Mouse (Mus musculus) lung, postnatal 0 days (tissue): ENCODE results near the gene Rb1. TPM values are rescaled to one million over a fixed set of nuclear protein-coding genes. Genes with fewer than 3 reads are reported as not detected.

ENCODE experiments used
- ATAC-seq: fragments of 200-750 bp; cut with Nextera tagmentation; 2 replicates; pipeline ENCODE4 v1.8.0; 2017; ENCODE audit warnings: moderate library complexity
- DNase-seq: peaks from one replicate; pipeline ENCODE4 v3.0.0-alpha.2; 2016; ENCODE audit warnings: low spot score
- H3K27ac ChIP-seq: fragments of 300-500 bp; sonication (generic); 2 replicates; pipeline ENCODE4 v1.5.1; 2014; ENCODE audit warnings: antibody characterized with exemption, mild to moderate bottlenecking, low read length, mixed read lengths
- H3K27me3 ChIP-seq: fragments of 300-500 bp; sonication (generic); replicated peaks from 2 replicates; pipeline ENCODE4 v1.6.1; 2014; ENCODE audit warnings: low read length, mixed read lengths; ENCODE audit not compliant: insufficient read depth
- H3K36me3 ChIP-seq: fragments of 300-500 bp; sonication (generic); 2 replicates; pipeline ENCODE4 v1.6.1; 2014; ENCODE audit warnings: low read length, mixed read lengths; ENCODE audit not compliant: insufficient read depth
- H3K4me1 ChIP-seq: fragments of 300-500 bp; sonication (generic); 2 replicates; pipeline ENCODE4 v1.6.1; 2014; ENCODE audit warnings: antibody characterized with exemption, low read depth, low read length, mixed read lengths; ENCODE audit not compliant: insufficient read depth
- H3K4me2 ChIP-seq: fragments of 300-500 bp; sonication (generic); replicated peaks from 2 replicates; pipeline ENCODE4 v1.6.1; 2014; ENCODE audit warnings: low read depth, mild to moderate bottlenecking, low read length, moderate library complexity, mixed read lengths
- H3K4me3 ChIP-seq: fragments of 300-500 bp; sonication (generic); 2 replicates; pipeline ENCODE4 v1.5.1; 2014; ENCODE audit warnings: low read depth, low read length
- H3K9ac ChIP-seq: fragments of 300-500 bp; sonication (generic); replicated peaks from 2 replicates; pipeline ENCODE4 v1.6.1; 2014; ENCODE audit warnings: low read depth, mild to moderate bottlenecking
- H3K9me3 ChIP-seq: fragments of 300-500 bp; sonication (generic); 2 replicates; pipeline ENCODE4 v1.6.1; 2016; ENCODE audit warnings: low read length, mixed read lengths
- CTCF ChIP-seq: IDR thresholded peaks from 2 replicates; pipeline ENCODE4 v1.5.1; 2016; ENCODE audit warnings: antibody characterized with exemption, mild to moderate bottlenecking
- EP300 ChIP-seq: IDR thresholded peaks from 2 replicates; pipeline ENCODE4 v1.6.1; 2016; ENCODE audit warnings: antibody characterized with exemption, mild to moderate bottlenecking, control low read depth
- WGBS: fragments of 180-500 bp; shearing (Covaris S2); extraction: QIAGEN DNeasy Blood & Tissue Kit; methylation state at CpG from one replicate; pipeline ENCODE4 v1.1.7; 2014; 5-methylcytosine and 5-hydroxymethylcytosine counted together
- polyA plus RNA-seq: library from polyadenylated mRNA; unstranded; fragments of >200 nt; fragmentation: Nextera tagmentation; extraction: Ambion mirVana; gene quantifications from 2 replicates; pipeline ENCODE4 v1.2.1, GENCODE M21; 2015

Rb1 gene
- polyA plus RNA-seq, 1 experiment from 2014 or later, result 14.7 TPM

DNA sequence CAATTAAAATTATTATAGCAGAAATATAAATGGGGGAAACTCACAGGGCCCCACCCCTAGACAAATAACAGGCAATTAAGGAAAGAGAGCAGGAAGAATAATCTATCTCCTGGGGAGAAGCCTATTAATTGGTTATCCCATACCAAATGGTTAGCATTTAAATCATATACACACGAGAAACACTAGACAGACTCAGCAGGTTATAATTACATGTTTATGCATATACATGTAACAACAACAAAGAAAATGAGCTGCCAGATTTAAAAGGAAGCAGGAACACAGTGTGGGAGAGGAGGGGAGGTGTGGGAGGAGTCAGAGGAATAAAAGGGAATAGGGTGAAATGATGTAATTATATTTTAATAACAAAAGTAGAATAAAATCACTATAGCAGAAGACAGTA, 33.2 kb downstream of the Rb1 start:
- H3K4me1 ChIP-seq, result no peaks in the 10 kb centered on the region
- H3K36me3 ChIP-seq, result no peaks in the 10 kb centered on the region
- WGBS, result 58% methylated on average over 1 of the region's 1 CpGs
- TF ChIP-seq CTCF (no peak), EP300 (no peak)
- H3K4me2 ChIP-seq, result no peak overlapping the region
- DNase-seq (no peak), ATAC-seq (no peak)
- H3K4me3 ChIP-seq, result no peak overlapping the region
- H3K9ac ChIP-seq, result no peak overlapping the region
- no peaks in the 10 kb centered on the region for H3K9me3 ChIP-seq
- H3K27me3 ChIP-seq, result no peaks in the 10 kb centered on the region
- no peak overlapping the region for H3K27ac ChIP-seq

DNA sequence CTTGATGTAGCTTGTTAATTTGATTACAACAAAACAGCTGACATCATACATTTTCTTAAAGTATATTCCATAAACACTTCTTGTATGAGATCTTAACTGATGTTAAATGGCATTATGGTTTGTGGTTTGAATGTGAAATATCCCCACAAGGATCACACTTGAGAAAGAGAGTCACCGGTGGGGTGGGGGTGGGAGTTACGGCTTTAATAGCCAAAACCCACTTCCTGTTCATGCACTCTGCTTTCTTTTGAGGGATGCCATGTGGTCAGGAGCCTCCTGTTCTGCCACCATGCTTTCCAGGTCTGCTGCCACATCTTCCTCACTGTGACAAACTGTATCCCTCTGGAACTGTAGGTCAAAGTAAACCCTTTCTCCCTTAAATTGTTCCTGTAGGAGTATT, 35.7 kb downstream of the Rb1 start:
- 88% methylated on average over 2 of the region's 2 CpGs for WGBS
- Histone ChIP-seq H3K36me3 (no peaks in the 10 kb centered on the region), H3K4me1 (no peaks in the 10 kb centered on the region), H3K4me2 (no peak overlapping the region), H3K4me3 (no peak overlapping the region), H3K9me3 (no peaks in the 10 kb centered on the region), H3K27me3 (no peaks in the 10 kb centered on the region), H3K9ac (no peak overlapping the region), H3K27ac (no peak overlapping the region)
- no peak for DNase-seq
- no peak for TF ChIP-seq CTCF
- no peak for TF ChIP-seq EP300
- ATAC-seq, result no peak

DNA sequence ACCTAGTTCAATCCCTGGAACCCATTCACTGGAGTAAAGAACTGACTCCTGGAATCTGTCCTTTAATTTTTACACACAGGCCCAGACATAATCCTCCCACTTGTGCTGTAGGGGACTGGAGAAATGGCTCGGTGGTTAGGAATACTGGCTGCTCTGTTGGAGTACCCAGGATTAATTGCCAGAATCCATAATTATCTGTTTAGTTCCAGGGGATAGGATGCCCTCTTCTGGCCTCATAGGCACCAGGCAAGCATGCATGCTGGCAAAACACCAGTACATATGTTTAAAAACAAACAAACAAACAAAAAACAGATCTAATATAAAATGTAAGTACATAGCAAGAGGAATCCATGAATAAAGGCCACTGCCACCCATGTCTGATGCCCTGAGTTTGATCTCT, 44.6 kb downstream of the Rb1 start:
- TF ChIP-seq EP300, result no peak
- peak; percentile 59 for TF ChIP-seq CTCF
- no peak overlapping the region for H3K9ac ChIP-seq
- H3K27ac ChIP-seq, result no peak overlapping the region
- H3K36me3 ChIP-seq, result no peaks in the 10 kb centered on the region
- ATAC-seq (no peak), DNase-seq (peak; percentile 47)
- no peak overlapping the region for H3K4me2 ChIP-seq
- H3K9me3 ChIP-seq, result no peaks in the 10 kb centered on the region
- no peaks in the 10 kb centered on the region for H3K27me3 ChIP-seq
- 21% methylated on average over 1 of the region's 1 CpGs for WGBS
- H3K4me1 ChIP-seq, result no peaks in the 10 kb centered on the region
- H3K4me3 ChIP-seq, result no peak overlapping the region

DNA sequence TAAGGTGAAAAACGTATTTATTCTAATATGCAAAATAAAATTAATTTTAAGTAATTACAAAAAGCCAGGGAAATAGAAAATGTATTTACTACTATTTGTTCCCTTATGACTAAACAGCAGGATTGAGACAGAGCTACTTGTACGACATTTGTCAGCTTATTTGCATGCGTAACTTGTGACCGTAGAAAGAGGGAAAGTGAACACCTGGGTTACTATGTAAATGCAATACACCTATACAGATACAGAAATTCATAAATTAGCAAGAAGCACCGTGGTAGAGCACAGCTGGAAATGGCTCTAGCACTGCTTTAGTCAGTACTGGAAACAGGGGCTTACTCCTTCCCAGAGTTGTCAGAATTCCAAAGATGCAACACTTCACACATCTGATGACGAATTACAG, 46.5 kb downstream of the Rb1 start:
- TF ChIP-seq CTCF, result no peak
- TF ChIP-seq EP300, result no peak
- ATAC-seq, result no peak
- H3K9me3 ChIP-seq, result no peaks in the 10 kb centered on the region
- H3K4me1 ChIP-seq, result no peaks in the 10 kb centered on the region
- no peak overlapping the region for H3K9ac ChIP-seq
- no peak overlapping the region for H3K4me3 ChIP-seq
- H3K27ac ChIP-seq, result no peak overlapping the region
- no peaks in the 10 kb centered on the region for H3K27me3 ChIP-seq
- H3K4me2 ChIP-seq, result no peak overlapping the region
- 85% methylated on average over 6 of the region's 6 CpGs for WGBS
- DNase-seq, result no peak
- no peaks in the 10 kb centered on the region for H3K36me3 ChIP-seq

DNA sequence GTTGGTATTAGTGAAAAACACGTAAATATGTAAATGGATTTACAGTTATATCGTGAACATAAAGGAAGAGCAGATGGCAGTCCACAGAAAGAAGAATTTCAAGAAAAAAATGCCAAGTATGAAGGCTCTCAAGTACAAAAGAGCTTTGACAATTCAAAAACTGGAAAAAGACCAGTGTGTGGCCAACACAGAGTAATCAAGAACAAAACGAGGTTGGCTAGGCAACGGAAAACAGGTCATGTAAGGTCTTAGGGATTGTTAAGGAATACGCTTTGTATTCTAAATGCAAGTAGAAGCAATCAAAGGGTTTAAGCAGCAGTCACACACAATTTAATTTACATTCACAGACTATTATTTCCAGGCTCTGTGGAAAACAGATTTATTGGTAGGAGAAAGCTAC, 53.8 kb downstream of the Rb1 start:
- Histone ChIP-seq H3K27me3 (no peaks in the 10 kb centered on the region), H3K9ac (no peak overlapping the region)

DNA sequence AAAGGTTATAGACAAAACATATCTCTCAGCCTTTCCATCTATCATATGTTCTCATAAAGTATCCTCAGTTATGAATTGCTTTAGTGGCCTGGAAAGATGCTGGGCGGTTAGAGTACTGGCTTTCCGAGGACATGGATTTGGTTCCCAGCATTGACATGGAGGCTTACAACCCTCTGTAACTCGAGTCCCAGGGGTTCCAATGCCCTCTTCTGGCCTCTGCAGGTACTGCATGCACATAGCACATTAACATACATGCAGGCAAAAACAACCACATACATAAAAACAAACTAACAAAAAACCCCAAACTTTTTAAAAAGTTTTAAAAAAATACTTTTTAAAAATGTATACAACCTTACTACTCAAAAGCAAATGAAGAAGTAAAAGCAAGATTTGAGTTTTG, 59.5 kb downstream of the Rb1 start:
- no peak for ATAC-seq
- TF ChIP-seq CTCF (peak; percentile 47), EP300 (no peak)

More for the DNA sequence above, 53.8 kb downstream of the Rb1 start:
- Histone ChIP-seq H3K36me3 (no peaks in the 10 kb centered on the region), H3K4me3 (no peak overlapping the region), H3K9me3 (no peaks in the 10 kb centered on the region), H3K4me1 (0 out of 2 replicates have a peak, but pooled peaks cover 3% of the 10 kb centered on the region), H3K27ac (no peak overlapping the region), H3K4me2 (no peak overlapping the region)
- no peak for ATAC-seq
- TF ChIP-seq EP300, result no peak
- TF ChIP-seq CTCF, result no peak
- no peak for DNase-seq
- WGBS, result 73% methylated on average over 5 of the region's 5 CpGs

DNA sequence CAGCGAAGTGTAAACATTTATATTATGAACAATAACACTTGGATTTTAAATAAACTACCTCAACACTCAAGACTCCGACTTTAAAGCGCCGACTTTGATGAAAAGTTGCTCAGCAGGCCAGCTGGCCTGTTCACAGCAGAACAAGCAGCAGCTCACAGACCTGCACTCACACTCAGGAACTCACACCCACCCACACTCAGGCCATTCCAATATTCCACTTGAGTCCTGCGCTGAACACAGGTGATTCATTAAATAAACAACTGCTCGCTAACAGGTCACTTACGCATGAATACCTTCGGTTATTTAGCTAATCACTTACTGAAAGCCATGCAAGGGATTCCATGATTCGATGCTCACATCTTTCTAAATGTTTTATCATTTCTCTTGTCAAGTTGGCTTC, 63.4 kb downstream of the Rb1 start:
- no peaks in the 10 kb centered on the region for H3K4me1 ChIP-seq
- no peak overlapping the region for H3K4me2 ChIP-seq
- H3K9me3 ChIP-seq, result no peaks in the 10 kb centered on the region
- H3K27ac ChIP-seq, result no peak overlapping the region
- peak; percentile 76 for DNase-seq
- 54% methylated on average over 9 of the region's 9 CpGs for WGBS
- ATAC-seq, result peak; percentile 91
- TF ChIP-seq EP300, result peak; percentile 76
- no peak for TF ChIP-seq CTCF
- H3K36me3 ChIP-seq, result no peaks in the 10 kb centered on the region
- no peak overlapping the region for H3K4me3 ChIP-seq
- H3K27me3 ChIP-seq, result no peaks in the 10 kb centered on the region
- no peak overlapping the region for H3K9ac ChIP-seq

More for the DNA sequence above, 59.5 kb downstream of the Rb1 start:
- H3K9ac ChIP-seq, result no peak overlapping the region
- H3K36me3 ChIP-seq, result no peaks in the 10 kb centered on the region
- H3K9me3 ChIP-seq, result no peaks in the 10 kb centered on the region
- DNase-seq, result no peak
- WGBS, result 69% methylated on average over 3 of the region's 3 CpGs
- no peak overlapping the region for H3K4me3 ChIP-seq
- H3K4me2 ChIP-seq, result no peak overlapping the region
- 0 out of 2 replicates have a peak, but pooled peaks cover 3% of the 10 kb centered on the region for H3K4me1 ChIP-seq
- H3K27me3 ChIP-seq, result no peaks in the 10 kb centered on the region
- H3K27ac ChIP-seq, result no peak overlapping the region
